ENCODE assay signal across 11 mouse cellular contexts in the genomic region with DNA sequence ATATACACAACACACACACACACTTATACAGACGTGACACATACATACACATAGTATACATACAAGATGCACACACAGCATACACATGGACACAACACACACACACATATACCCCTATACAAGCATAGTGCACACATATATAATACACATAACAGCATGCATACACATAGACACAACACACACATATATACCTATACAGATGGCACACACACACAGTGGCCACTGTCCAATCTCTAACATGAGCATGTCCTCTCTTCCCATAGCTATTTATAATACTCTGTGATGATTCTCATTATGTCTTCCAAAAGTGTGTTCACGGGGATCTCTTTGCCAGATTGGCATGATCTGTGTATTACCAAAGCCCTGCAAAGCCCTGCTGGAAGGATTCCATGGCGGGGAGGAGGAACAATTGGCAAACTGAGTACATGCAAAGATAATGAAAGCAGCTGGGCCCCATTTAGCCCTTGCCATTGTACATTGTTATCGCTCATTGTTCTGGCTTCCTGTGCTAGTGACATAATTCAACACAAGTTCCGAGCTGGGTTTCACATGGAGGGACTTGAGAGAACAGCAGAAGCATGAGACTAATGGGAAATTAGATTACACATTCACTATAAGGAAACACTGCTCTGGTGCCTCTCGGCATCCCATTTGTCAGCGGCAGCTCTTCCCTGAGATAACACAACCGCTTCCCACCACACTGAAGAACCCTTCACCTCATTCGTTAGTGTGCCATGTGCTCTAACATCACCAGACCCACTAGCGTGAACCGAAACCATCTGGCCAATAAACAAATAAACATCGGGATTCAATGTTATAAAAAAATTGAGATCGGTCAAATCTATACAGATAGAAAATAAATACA.
A peak's percentile ranks its signal among the peaks of the same experiment; 100 is the strongest.
DNase-seq lines count a peak whose midpoint lies in the region; ATAC-seq lines count a peak whose summit lies in the region.
"Had no signal": no experiment of that assay in that cellular context is flagged by ENCODE, and none has a peak within 500 bp of the region (broad histone marks: within the 10 kb centered on the region; RNA-seq: fewer than 3 reads in every experiment).

No protein-coding gene starts in this region.

- DNase-seq in hindbrain, embryonic 10.5 days (ENCODE audit: low spot score): no peak
- peak; percentile 37 to 38 for DNase-seq in right cerebral cortex, postnatal 10 days (ENCODE audit: low spot score in 2 of 2)
- DNase-seq in right cerebral cortex, postnatal 14 days: no peak
- peak; percentile 23 to 63 for DNase-seq in layer of hippocampus, adult 18-20 months (ENCODE audit: low spot score in 2 of 2)
- peak; percentile 27 for DNase-seq in telencephalon, adult 2 months (ENCODE audit: low read depth, low spot score)
- no peak for DNase-seq in adrenal gland, postnatal 14 days
- DNase-seq: cerebellum, adult 9-11 months had no signal

- peaks cover 3% of the 10 kb centered on the region; the same call in 1 of the 2 replicates for H3K4me1 ChIP-seq in hindbrain, embryonic 13.5 days (replicated peaks)
- no peaks in the 10 kb centered on the region for H3K4me1 ChIP-seq in hindbrain, embryonic 10.5 days (replicated peaks)
- H3K4me1 ChIP-seq: heart, embryonic 10.5 days had no signal

- H3K36me3 ChIP-seq in hindbrain, embryonic 13.5 days: no peaks in the 10 kb centered on the region
- H3K36me3 ChIP-seq in hindbrain, embryonic 10.5 days: no peaks in the 10 kb centered on the region
- H3K36me3 ChIP-seq: heart, embryonic 10.5 days had no signal

- WGBS in hindbrain, embryonic 13.5 days: 76% methylated on average over 13 of the region's 13 CpGs
- WGBS in hindbrain, embryonic 10.5 days: 88% methylated on average over 13 of the region's 13 CpGs

- ATAC-seq in hindbrain, embryonic 13.5 days (ENCODE audit: low FRiP score): peak; percentile 49
- ATAC-seq in CD4-positive, CD25-positive, alpha-beta regulatory T cell, adult 4 months: no peak
- ATAC-seq: intestine, postnatal 0 days had no signal

- H3K4me2 ChIP-seq in hindbrain, embryonic 13.5 days: no peak overlapping the region

- no peak overlapping the region for H3K27ac ChIP-seq in hindbrain, embryonic 13.5 days
- H3K27ac ChIP-seq in hindbrain, embryonic 10.5 days: no peak overlapping the region
- H3K27ac ChIP-seq: heart, embryonic 10.5 days had no signal

- no peaks in the 10 kb centered on the region for H3K9me3 ChIP-seq in hindbrain, embryonic 13.5 days
- no peaks in the 10 kb centered on the region for H3K9me3 ChIP-seq in hindbrain, embryonic 10.5 days
- H3K9me3 ChIP-seq: heart, embryonic 10.5 days had no signal

- no peak overlapping the region for H3K9ac ChIP-seq in hindbrain, embryonic 13.5 days

- no peaks in the 10 kb centered on the region for H3K27me3 ChIP-seq in hindbrain, embryonic 13.5 days
- H3K27me3 ChIP-seq in hindbrain, embryonic 10.5 days (ENCODE audit: insufficient read depth, poor library complexity, severe bottlenecking): no peaks in the 10 kb centered on the region

- H3K4me3 ChIP-seq in hindbrain, embryonic 13.5 days: no peak overlapping the region
- no peak overlapping the region for H3K4me3 ChIP-seq in hindbrain, embryonic 10.5 days
- H3K4me3 ChIP-seq: heart, embryonic 10.5 days had no signal

Comparison
In these comparisons a context has a peak if more than half of its experiments do, and no peak if none do; other contexts are left out.
1. DNase-seq: peak in right cerebral cortex, postnatal 10 days (2 of 2), layer of hippocampus, adult 18-20 months (2 of 2) and telencephalon, adult 2 months (single experiment); none in hindbrain, embryonic 10.5 days (single experiment), right cerebral cortex, postnatal 14 days (single experiment) and adrenal gland, postnatal 14 days (single experiment).